Mouse (Mus musculus) gastrocnemius, adult 2 months (tissue): ENCODE measurements around the gene Arid1a. TPM values are rescaled to one million over a fixed set of nuclear protein-coding genes. Genes with fewer than 3 reads are reported as not detected.
A peak's percentile ranks its signal among the peaks of the same experiment; 100 is the strongest.
"Not testable (repeated sequence)": the region's sequence is repeated elsewhere in the genome, so short reads cannot be mapped to it uniquely, and the experiment has no call there.

Source experiments
- DNase-seq: peaks from one replicate; pipeline ENCODE4 v3.0.0; 2022
- H3K27ac ChIP-seq: fragments of 200-600 bp; 2 replicates; pipeline ENCODE4 v1.8.1; 2022; ENCODE audit warnings: mild to moderate bottlenecking
- H3K4me3 ChIP-seq: fragments of 200-600 bp; 2 replicates; pipeline ENCODE4 v1.8.1; 2022; ENCODE audit warnings: mild to moderate bottlenecking, moderate library complexity
- CTCF ChIP-seq: fragments of 200-600 bp; IDR thresholded peaks from 2 replicates; pipeline ENCODE4 v1.8.1; 2022; ENCODE audit warnings: antibody characterized with exemption, mild to moderate bottlenecking, moderate library complexity
- intact Hi-C: fragments of 180-260 bp; cut with DNase I; formaldehyde crosslinking; loops from one replicate; pipeline ENCODE4 v1.15.1; 2025
- total RNA-seq, 2 experiments: library from RNA; stranded (reverse); gene quantifications; 2 replicates each; pipeline ENCODE4 v1.2.3; 2021

The Arid1a gene
- total RNA-seq, 2 experiments from 2014 or later, result 24.1 to 26.2 TPM

- intact Hi-C loops, result no loop called here
- no peak overlapping the region for H3K4me3 ChIP-seq
- no peak for TF ChIP-seq CTCF
- H3K27ac ChIP-seq, result no peak overlapping the region
- no peak for DNase-seq
Measured at GRCm38 (mm10) chr4:133656997-133657396, 99.6 kb downstream of the Arid1a start.

GRCm38 (mm10) chr4:133656294-133656693 is 100.3 kb downstream of the Arid1a start:
- no peak overlapping the region for H3K4me3 ChIP-seq
- H3K27ac ChIP-seq, result no peak overlapping the region
- intact Hi-C loops, result no loop called here
- no peak for TF ChIP-seq CTCF
- DNase-seq, result no peak

- H3K27ac ChIP-seq, DNase-seq, intact Hi-C loops, H3K4me3 ChIP-seq: not testable (repeated sequence)
Measured at GRCm38 (mm10) chr4:133654070-133654469, 102.5 kb downstream of the Arid1a start.

DNA sequence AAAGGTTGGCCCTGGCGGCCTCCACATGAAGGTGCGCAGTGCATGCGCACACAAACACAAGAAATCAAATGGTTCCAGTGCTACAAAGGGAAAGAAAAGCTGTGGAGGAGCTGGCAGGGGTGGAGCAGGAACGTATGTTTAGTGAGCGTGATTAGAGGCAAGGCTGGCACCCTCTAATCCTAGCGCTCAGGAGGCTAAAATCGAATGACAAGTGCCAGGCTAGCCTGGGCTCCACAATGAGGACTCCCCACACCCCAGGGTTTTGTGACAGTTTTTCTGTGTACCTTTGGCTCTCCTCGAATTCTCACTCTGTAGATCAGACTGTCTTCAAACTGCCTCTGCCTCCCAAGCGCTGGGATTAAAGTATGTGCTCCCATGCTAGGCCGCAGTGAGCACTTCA is 103.8 kb downstream of the Arid1a start:
- intact Hi-C loops, result no loop called here
- no peak for DNase-seq
- TF ChIP-seq CTCF, result no peak
- H3K4me3 ChIP-seq, result no peak overlapping the region
- no peak overlapping the region for H3K27ac ChIP-seq

DNA sequence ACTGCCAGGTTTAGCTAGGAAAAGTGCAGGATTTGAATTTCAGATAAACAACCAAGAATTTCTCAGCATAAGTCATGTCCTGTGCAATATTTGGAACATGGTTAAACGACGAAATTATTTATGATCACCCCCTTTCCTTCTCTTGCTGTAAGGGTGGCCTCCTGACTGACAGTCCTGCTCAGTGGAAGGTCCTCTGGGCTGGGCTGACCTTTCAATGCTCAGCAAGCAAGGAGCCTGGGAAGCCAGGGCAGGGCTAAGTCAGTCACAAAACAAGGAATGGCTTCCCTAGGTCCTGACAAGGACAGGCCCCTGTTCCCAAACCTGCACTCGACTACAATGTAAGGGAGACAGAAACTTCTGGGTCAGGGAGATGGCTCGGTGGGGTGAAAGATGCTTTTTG is 104.6 kb downstream of the Arid1a start:
- no peak for DNase-seq
- intact Hi-C loops, result loop anchor here (2.0 kb wide), 1 partner anchor 59 kb away; no protein-coding TSS in a partner anchor
- TF ChIP-seq CTCF, result no peak
- Histone ChIP-seq H3K4me3 (no peak overlapping the region), H3K27ac (no peak overlapping the region)

DNA sequence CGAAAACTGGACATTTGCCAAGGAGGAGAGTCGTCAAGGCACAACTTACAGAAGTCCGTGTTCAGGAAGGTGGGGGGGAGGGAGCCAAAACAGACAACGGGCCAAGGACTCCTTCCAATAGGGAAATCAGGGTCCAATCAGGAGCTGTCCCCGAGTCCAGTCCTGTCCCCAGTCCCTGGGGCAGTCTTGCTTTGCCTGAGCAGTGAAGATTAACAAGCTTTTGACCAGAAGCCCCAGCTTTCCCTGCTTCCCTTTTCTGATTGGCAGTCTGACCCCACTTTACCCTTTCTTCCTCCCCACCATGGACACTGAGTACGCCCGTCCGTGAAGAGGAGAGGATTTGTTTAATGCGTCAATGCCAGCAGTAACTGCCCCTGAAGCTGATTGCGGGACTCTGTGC is 105.1 kb downstream of the Arid1a start:
- Histone ChIP-seq H3K27ac (no peak overlapping the region), H3K4me3 (no peak overlapping the region)
- intact Hi-C loops, result loop anchor here (2.0 kb wide), 1 partner anchor 59 kb away; no protein-coding TSS in a partner anchor
- no peak for DNase-seq
- no peak for TF ChIP-seq CTCF

DNA sequence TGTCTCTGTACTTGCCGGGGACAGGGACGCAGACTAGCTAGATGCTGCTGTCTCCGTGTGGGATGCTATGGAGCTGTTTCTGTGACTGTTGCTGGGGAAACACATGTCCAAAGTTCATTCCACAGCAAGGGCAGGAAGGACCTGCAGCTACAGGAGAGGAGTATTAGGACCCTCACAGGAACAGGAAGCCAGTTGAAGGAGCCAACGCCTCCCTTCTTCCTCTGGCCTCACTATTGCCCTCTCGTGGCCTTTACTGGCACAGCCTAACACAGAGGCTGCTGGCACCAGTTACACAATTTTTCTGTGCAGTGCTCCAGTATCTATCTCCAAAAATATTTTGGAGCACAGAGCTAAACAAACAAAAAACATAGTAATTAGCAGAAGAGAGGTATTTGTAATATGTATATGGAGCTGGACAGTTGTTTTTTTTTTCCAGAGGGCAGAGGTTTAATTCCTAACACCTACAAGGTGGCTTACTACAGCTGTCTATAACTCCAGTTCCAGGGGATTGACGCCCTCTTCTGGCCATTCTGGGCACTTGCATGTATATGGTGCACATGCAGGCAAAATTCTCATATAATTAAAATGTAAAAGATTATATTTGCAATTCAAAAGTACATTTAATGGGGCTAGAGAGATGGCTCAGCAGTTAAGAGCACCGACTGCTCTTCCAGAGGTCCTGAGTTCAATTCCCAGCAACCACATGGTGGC is 106.4 kb downstream of the Arid1a start, which contains the start of gene Zdhhc18:
Gene Zdhhc18, minus strand, starts transcription at position 166 of the 711 bp plus-strand sequence.
- Histone ChIP-seq H3K27ac (peak within 1 kb of the TSS; percentile 82), H3K4me3 (peak within 1 kb of the TSS; percentile 70)
- intact Hi-C loops, result loop anchor here (2.0 kb wide), 1 partner anchor 57 kb away; no protein-coding TSS in a partner anchor
- DNase-seq, result peak; percentile 82
- peak; percentile 77 for TF ChIP-seq CTCF

DNA sequence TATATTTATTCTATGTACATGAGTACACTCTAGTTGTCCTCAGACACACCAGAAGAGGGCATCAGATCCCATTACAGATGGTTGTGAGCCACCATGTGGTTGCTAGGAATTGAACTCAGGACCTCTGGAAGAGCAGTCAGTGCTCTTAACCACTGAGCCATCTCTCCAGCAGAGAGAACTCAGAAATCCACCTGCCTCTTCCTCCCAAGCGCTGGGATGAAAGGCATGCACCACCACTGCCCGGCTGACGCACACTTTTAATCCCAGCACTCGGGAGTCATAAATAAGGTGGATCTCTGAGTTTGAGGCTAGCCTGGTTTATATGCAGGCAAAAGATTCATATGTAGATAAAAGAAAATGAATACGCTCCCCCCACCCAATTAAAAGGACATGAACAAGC is 107.1 kb downstream of the Arid1a start:
- peak overlapping the region; percentile 70 for H3K4me3 ChIP-seq
- H3K27ac ChIP-seq, result peak overlapping the region; percentile 82
- DNase-seq, intact Hi-C loops: not testable (repeated sequence)

GRCm38 (mm10) chr4:133645680-133646079 is 110.9 kb downstream of the Arid1a start:
- intact Hi-C loops, result no loop called here
- H3K4me3 ChIP-seq, result no peak overlapping the region
- no peak for TF ChIP-seq CTCF
- no peak for DNase-seq
- no peak overlapping the region for H3K27ac ChIP-seq

DNA sequence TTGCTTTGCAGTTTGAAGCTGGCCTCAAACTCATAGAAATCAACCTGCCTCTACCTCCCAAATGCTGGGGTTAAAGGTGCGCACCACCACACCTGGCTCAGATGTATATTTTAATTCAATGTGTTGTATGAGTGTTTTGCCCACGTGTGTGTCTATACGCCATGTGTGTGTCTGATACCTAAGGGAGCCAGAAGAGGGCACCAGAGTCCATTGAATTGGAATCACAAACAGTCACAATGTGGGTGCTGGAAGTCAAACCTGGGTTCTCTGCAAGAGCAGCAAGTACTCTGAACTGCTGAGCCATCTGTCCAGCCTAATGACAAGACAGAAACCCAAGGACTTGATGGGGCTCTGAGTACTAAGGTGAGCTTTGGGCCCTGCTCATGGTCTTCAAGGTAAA is 111.4 kb downstream of the Arid1a start:
- intact Hi-C loops, result no loop called here

GRCm38 (mm10) chr4:133634043-133634410 is 122.5 kb downstream of the Arid1a start:
- no peak for DNase-seq
- TF ChIP-seq CTCF, result no peak
- H3K4me3 ChIP-seq, result no peak overlapping the region
- peak overlapping the region; percentile 87 for H3K27ac ChIP-seq
- intact Hi-C loops, result no loop called here

More for the DNA sequence above, 111.4 kb downstream of the Arid1a start:
- DNase-seq, result no peak
- H3K4me3 ChIP-seq, result no peak overlapping the region
- TF ChIP-seq CTCF, result peak; percentile 9; the same call in 1 of the 2 replicates
- H3K27ac ChIP-seq, result no peak overlapping the region

DNA sequence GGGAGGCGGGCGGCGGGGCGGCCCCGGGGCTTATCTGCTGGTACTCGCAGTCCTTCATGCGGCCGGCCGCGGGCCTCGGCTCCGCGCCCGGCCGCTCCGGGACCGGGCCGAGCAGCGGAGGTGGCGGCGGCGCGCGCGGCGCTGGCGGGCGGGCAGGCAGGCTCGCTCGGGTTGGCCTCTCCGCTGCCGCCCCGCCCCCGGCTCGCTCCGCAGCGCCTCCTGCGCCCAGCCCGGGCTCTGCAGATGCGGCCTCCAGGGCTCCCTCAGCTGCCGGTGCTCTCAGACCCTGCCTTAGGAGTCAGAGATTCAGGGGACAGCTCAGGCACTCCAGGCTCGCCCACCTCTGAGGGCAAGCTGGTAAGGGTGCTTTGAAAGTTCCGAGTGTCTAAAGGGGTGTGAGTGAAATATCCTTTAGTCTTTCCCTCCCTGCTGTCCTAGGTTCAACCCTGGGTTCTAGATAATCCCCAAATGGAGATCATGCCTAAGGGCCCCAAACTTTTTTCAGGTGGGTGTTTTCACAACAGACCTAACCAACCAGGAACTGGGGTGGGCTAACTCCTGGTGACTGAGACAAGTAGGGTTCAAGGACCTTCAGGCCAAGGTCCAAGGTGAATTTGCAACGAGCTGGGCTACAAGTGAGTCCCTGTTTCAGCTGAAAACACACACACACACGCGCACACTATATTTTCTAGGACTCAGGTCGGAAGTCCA is 123.1 kb downstream of the Arid1a start:
- peak; percentile 94 for DNase-seq
- H3K4me3 ChIP-seq, result peak overlapping the region; percentile 88
- TF ChIP-seq CTCF, result peak; percentile 80
- H3K27ac ChIP-seq, result peak overlapping the region; percentile 87
- intact Hi-C loops, result no loop called here
